Mouse (Mus musculus) gastrocnemius, adult 18-20 months (tissue): ENCODE results near the gene AI837181. TPM values are rescaled to one million over a fixed set of nuclear protein-coding genes. Genes with fewer than 3 reads are reported as not detected.
"Not testable (repeated sequence)": the region's sequence is repeated elsewhere in the genome, so short reads cannot be mapped to it uniquely, and the experiment has no call there.

Experiments used
- DNase-seq: peaks from one replicate; pipeline ENCODE4 v3.0.0; 2021; ENCODE audit warnings: low spot score
- long read RNA-seq, 2 experiments: library from polyadenylated mRNA; stranded (forward); transcript quantifications; one replicate each; pipeline ENCODE4 v2.0.0; 2021
- total RNA-seq, 2 experiments: library from RNA; stranded (reverse); gene quantifications; 2 replicates each; pipeline ENCODE4 v1.2.3; 2021

AI837181 gene
- total RNA-seq = 10 to 100 TPM; 32.9 to 36.2 TPM
- long read RNA-seq, experiment 1, transcript AI837181-202 (2 exons, 1,528 nt) = major isoform, 12 of 41 reads
- long read RNA-seq, experiment 1, partial matches to known transcripts = 0 of 41 reads
- long read RNA-seq, experiment 1, other reads (novel, unspliced or antisense) = 27 of 41 reads
- long read RNA-seq, experiment 2, transcript AI837181-202 (2 exons, 1,528 nt) = major isoform, 11 of 27 reads
- long read RNA-seq, experiment 2, partial matches to known transcripts = 0 of 27 reads
- long read RNA-seq, experiment 2, other reads (novel, unspliced or antisense) = 15 of 27 reads

GRCm38 (mm10) chr19:5424782-5425741 lies at the start of gene AI837181, which contains the start of gene Drap1:
Gene AI837181, plus strand, starts transcription at chr19:5425144.
Gene Drap1, minus strand, starts transcription at chr19:5424979.
- peak; percentile 93 for DNase-seq

- DNase-seq = no peak
These were observed 47.5 kb upstream of the AI837181 start for GRCm38 (mm10) chr19:5377446-5377845.

DNA sequence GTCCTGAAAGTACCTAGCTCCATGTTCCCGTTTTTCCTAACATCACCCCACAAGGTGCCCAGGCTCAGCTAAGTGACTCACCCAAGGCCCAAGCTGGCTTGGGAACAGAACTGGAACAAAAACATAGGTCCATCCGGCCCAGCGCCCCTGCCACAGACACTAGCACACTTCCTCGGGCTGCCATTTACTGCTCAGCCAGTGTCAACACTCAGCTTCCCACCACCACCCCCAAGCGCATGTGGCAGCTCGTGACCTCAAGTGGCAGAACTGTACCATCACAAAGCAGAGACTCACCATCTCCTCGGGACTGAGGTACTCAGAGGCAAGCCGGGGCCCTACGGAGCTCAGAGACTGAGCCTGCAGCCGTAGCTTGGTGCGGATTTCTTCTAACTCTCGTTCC lies 41.6 kb upstream of the AI837181 start:
- DNase-seq = no peak

DNA sequence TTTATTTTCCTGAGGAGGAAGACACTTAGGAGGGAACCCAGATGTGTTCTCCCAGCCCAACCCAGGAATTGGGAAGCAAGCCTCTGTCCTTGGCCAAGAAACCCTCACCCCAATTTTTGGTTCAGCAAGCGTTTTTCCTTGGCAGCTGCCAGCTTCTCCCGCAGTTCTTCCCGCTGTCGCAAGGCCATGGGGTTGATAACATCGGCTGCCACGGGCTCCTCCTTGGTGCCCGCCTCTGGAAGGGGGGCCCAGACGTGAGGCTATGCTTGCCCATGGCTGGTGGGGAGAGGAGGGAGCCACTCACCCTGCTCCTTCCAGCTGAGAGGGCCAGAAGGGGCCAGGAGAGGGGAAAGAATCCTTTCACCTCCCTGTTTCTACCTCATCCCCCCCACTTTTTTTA lies 40.2 kb upstream of the AI837181 start:
- no peak for DNase-seq

GRCm38 (mm10) chr19:5388011-5388441 lies 36.9 kb upstream of the AI837181 start:
- no peak for DNase-seq

DNA sequence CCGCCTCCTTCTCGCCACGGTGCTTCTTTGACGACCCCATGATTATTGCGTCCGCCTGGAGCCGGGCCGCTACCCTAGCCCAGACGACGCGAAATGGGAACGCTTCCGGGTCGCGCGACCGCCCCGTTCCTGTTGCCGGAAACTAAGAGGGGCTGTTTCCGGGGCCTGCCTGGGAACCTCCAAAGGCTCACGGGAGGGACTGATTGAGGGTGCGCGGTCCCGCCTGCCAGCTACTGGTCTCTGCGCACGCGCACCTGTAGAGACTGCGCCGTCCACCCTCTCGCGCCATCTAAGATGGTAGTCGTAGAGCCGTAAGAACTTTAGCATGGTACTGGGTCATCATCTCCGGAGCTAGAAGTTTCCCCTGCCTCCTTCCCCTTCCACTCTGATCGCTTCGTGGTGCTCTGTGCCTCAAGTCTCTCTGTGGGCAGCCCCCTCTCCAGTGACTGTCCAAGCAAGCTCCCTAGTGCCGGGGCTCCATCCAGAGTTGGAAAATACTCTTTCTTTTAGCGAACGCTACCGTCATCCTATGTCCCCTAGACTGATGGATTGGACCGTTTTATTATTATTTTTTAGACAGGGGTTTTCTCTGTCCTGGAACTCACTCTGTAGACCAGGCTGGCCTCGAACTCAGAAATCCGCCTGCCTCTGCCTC lies 36.2 kb upstream of the AI837181 start, which contains the start of gene Sart1:
Sart1 (minus strand) TSS at position 116 of the 655 bp plus-strand sequence.
- peak; percentile 95 for DNase-seq

DNA sequence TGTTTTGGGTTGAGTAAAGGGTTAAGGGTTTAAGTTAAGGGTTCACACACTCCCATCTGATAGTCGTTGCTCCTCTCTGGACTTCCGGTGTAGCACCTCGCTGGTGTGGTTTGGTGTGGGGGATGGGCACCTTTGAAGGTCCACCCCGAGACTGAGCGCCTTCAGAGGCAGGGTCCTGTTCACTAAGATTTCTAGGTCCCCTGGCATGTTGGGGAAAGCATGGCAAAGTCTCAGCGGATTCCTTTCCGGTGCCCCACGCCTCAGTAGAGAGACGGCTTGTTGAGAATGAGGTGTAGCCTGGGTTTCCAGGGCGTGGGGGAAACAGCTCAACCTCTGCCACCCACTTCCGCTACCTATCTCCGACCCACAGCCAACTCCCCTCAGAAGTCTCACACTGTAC lies 35.3 kb upstream of the AI837181 start:
- DNase-seq = no peak

GRCm38 (mm10) chr19:5390416-5390815 lies 34.5 kb upstream of the AI837181 start:
- no peak for DNase-seq

- DNase-seq = no peak
These were observed 32.1 kb upstream of the AI837181 start for GRCm38 (mm10) chr19:5392892-5393291.

- DNase-seq = no peak
These were observed 30.8 kb upstream of the AI837181 start for GRCm38 (mm10) chr19:5394168-5394567.

- DNase-seq = no peak
These were observed 29.6 kb upstream of the AI837181 start for GRCm38 (mm10) chr19:5395371-5395770.

DNA sequence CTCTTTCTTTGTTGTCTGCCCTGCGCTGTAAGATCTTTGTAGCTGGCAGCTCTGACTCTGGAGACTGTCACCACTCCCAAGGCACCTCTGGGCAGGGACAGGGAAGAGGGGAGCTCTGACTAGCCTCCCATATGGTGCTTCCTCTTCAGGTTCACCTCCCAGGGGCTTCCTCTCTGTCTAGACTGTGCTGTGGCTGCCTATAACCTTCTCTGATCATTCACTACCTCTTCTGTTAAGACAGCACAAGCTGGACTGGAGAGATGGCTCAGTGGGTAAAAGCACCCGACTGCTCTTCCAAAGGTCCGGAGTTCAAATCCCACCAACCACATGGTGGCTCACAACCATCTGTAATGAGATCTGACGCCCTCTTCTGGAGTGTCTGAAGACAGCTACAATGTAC lies 23.9 kb upstream of the AI837181 start:
- not testable (repeated sequence) for DNase-seq

GRCm38 (mm10) chr19:5402293-5402692 lies 22.7 kb upstream of the AI837181 start, which contains the start of gene Tsga10ip:
Gene Tsga10ip, minus strand, starts transcription at chr19:5402526.
- DNase-seq = no peak

GRCm38 (mm10) chr19:5405924-5406323 lies 19.0 kb upstream of the AI837181 start:
- no peak for DNase-seq

- DNase-seq = peak; percentile 50
These were observed 18.3 kb upstream of the AI837181 start for GRCm38 (mm10) chr19:5406531-5407126.

GRCm38 (mm10) chr19:5407133-5407532 lies 17.8 kb upstream of the AI837181 start:
- peak; percentile 81 for DNase-seq

DNA sequence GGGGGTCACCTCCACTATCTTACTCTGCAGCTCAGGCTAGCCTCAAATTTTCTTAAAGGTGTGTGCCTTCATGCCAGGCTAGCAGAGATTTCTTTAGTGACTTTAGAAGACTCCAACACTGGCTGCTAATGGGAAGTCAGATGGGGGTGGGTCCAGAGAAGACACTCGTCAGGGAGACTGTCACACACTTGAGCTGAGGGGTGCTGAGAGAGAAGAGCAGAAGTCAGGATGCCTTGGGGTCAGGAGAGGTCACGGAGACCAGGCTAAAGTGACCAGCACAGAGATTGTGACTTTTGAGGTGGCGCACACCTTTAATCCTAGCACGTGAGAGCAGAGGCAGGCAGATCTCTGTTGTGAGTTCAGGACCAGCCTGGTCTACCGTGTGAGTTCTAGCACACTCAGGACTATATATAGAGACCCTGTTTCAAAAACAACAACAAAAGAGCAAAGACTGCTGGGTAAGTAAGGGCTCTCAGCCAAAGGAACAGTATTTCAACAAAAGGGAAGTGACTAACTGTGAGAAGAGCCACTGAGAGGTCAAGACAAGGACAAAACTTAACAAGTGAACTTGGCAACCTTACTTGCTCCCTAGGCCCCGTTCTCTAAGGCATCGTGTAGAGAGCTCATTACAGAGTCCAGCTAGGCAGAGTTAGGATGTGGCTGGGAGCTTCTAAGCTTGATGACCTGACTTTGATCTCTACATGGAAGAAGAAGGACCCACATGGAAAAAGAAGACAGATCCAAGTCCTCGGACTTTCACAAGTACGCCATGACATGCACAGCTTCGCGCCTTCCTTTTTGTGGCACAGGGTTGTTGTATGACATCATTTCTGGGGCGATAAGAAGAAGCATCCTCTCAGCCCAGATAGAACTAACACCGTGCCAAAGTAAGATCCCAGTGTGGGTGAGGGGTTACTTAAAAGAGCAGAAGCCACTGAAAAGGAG lies 16.6 kb upstream of the AI837181 start:
- peak; percentile 34 for DNase-seq

GRCm38 (mm10) chr19:5409068-5409467 lies 15.9 kb upstream of the AI837181 start:
- no peak for DNase-seq

- no peak for DNase-seq
These were observed 14.3 kb upstream of the AI837181 start for GRCm38 (mm10) chr19:5410641-5411040.

- DNase-seq = peak; percentile 78
These were observed 13.0 kb upstream of the AI837181 start for GRCm38 (mm10) chr19:5411961-5412360.
